Mouse (Mus musculus): ENCODE results near the gene Nmnat2. TPM values are rescaled to one million over a fixed set of nuclear protein-coding genes. Genes with fewer than 3 reads are reported as not detected.
A peak's percentile ranks its signal among the peaks of the same experiment; 100 is the strongest.

The Nmnat2 gene
- total RNA-seq, 1 experiment from 2014 or later = 1.2 TPM

GRCm38 (mm10) chr1:153126491-153127381, 171.9 kb downstream of the Nmnat2 start:
- DNase-seq = no peak

GRCm38 (mm10) chr1:153127622-153128021, 172.8 kb downstream of the Nmnat2 start:
- DNase-seq = no peak

GRCm38 (mm10) chr1:153128780-153129179, 174.0 kb downstream of the Nmnat2 start:
- no peak for DNase-seq

- peak; percentile 62 for DNase-seq
Measured at GRCm38 (mm10) chr1:153129992-153130713, 175.4 kb downstream of the Nmnat2 start.

- no peak for DNase-seq
Measured at GRCm38 (mm10) chr1:153133865-153134781, 179.3 kb downstream of the Nmnat2 start.

GRCm38 (mm10) chr1:153136647-153137046, 181.9 kb downstream of the Nmnat2 start:
- DNase-seq = no peak

GRCm38 (mm10) chr1:153138486-153138885, 183.7 kb downstream of the Nmnat2 start:
- no peak for DNase-seq

- no peak for DNase-seq
Measured at GRCm38 (mm10) chr1:153139635-153140034, 184.8 kb downstream of the Nmnat2 start.

- DNase-seq = no peak
Measured at GRCm38 (mm10) chr1:153140265-153140664, 185.5 kb downstream of the Nmnat2 start.

GRCm38 (mm10) chr1:153140747-153141228, 186.0 kb downstream of the Nmnat2 start:
- DNase-seq = no peak

- no peak for DNase-seq
Measured at GRCm38 (mm10) chr1:153144021-153144420, 189.2 kb downstream of the Nmnat2 start.

- no peak for DNase-seq
Measured at GRCm38 (mm10) chr1:153145791-153146190, 191.0 kb downstream of the Nmnat2 start.

- no peak for DNase-seq
Measured at GRCm38 (mm10) chr1:153152594-153152993, 197.8 kb downstream of the Nmnat2 start.

GRCm38 (mm10) chr1:153153619-153154137, 198.9 kb downstream of the Nmnat2 start:
- DNase-seq = peak; percentile 35

- no peak for DNase-seq
Measured at GRCm38 (mm10) chr1:153155364-153155763, 200.6 kb downstream of the Nmnat2 start.

GRCm38 (mm10) chr1:153157021-153157623, 202.3 kb downstream of the Nmnat2 start:
- no peak for DNase-seq

- no peak for DNase-seq
Measured at GRCm38 (mm10) chr1:153159137-153159536, 204.3 kb downstream of the Nmnat2 start.

GRCm38 (mm10) chr1:153163831-153164230, 209.0 kb downstream of the Nmnat2 start:
- no peak for DNase-seq

GRCm38 (mm10) chr1:153168293-153168692, 213.5 kb downstream of the Nmnat2 start:
- DNase-seq = no peak
